Mouse (Mus musculus) heart, postnatal 14 days (tissue): ENCODE measurements at regions not wholly inside any gene's neighbourhood (a gene's known extent, or its start where the extent isn't known, plus 50 kb on each side); places are given as distances from the start of the nearest gene placed in this dataset.
A peak's percentile ranks its signal among the peaks of the same experiment; 100 is the strongest.

Experiments
- DNase-seq, 2 experiments: peaks; one replicate each; pipeline ENCODE4 v3.0.0; 2021 to 2022
- intact Hi-C: fragments of 180-260 bp; cut with DNase I; formaldehyde crosslinking; loops from one replicate; pipeline ENCODE4 v1.15.1; 2025

- intact Hi-C loops: no loop called here
- DNase-seq: no peak
Measured at GRCm38 (mm10) chr1:184483371-184483770, 249.0 kb downstream of the Hlx start.

- no peak for DNase-seq
- intact Hi-C loops: no loop called here
Measured at GRCm38 (mm10) chr1:184482026-184482425, 250.4 kb downstream of the Hlx start.

DNA sequence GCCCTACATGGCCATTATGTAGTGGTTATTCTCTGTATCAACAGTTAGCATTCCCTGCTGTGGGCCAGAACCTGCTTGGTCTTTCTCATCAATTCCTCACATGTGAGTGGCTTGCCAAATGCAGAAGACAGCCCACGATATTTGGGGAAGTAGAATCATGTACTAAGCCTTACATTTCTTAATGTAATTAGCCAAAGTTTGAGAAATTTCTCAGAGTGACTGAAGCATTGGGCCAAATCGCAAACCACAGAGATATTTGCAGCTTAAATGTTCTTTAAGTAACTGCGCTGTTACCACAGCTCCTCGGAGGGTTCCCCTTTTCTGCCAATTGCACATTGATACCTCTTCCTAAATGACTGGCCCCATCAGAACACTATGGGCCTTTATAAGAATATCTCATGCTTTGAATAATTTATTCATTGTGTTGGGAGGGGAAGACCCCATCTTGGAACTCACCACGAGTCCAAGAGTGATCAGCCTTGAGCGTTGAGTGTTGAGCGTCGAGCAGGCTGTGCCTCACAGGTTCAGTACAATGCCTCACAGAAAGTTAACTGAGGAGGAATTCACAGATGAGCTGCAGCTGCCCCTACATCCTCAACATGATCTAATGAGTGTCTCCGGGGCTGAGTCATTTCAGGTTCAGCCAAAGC, 251.7 kb downstream of the Hlx start:
- intact Hi-C loops: no loop called here
- DNase-seq: no peak

- intact Hi-C loops: no loop called here
- DNase-seq: no peak
Measured at GRCm38 (mm10) chr1:184478006-184478405, 254.4 kb downstream of the Hlx start.

DNA sequence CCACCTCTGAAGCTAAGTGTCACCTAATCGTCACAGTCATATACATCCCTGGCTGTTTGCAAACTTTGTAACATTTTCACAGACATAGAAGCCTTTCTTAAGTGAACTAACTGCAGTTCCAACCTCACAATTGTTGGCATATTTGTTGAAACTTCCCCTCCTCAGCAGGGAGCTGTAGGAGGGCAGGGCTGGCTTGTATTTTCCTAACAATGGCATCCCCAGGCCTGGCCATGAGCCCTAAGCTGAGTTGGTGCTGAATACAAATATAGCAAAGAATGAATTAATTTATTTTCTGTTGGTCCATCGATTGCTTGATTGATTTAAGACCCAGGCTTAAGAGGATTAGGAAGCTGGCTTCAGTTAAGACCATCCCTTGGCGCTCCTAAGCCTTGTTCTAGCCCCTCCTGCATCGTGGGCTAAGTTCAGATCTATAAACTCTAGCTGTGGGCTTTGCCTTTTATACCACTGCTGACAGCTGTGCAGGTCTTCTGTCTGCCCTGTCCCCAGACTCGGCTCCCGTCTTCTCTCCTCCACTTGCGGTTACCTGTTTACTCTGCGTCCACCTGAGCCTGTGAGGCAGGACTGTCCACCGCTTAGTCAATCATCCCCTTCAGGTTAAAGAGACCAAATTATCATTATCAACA, 269.8 kb downstream of the Hlx start:
- intact Hi-C loops: no loop called here
- no peak for DNase-seq

DNA sequence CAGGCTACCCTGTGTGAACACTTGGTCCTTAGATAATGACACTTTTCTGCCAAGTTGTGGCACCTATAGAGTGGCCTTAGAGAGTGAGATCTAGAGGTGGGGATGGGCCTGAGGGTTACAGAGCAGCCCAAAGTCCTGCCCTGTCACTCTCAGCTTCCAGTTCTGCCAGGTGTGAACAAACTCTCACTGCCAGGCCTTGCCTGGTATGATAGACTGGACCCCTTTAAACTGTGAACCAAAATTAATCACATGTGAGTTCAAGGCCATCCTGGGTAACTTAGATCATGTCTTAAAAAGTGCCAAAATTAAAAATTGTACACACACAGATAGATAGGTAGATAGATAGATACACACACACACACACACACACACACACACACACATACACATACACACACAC, 271.0 kb downstream of the Hlx start:
- intact Hi-C loops: no loop called here
- DNase-seq: no peak

- intact Hi-C loops: no loop called here
- DNase-seq: no peak
Measured at GRCm38 (mm10) chr1:184456727-184457126, 275.7 kb downstream of the Hlx start.

DNA sequence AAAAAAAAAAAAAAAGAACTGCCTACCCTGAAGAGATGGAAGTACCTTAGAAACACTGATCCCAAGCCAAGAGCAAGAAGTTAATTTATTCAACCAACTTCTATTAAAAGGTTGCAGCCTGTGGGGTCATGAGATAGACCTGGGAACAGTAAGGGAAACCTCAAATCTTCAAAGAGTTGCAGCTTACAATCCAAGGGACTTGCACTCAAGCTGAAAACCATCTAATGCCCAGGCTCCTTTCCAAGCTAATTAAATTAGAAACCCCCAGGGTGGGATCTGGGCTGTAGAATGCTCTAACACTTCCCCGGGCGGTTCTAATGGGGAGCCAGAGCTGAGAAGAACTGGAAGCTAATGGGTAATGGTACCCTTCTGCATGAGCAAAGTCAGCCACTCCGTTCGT, 278.0 kb downstream of the Hlx start:
- intact Hi-C loops: no loop called here
- no peak for DNase-seq

GRCm38 (mm10) chr1:184453673-184454072, 278.7 kb downstream of the Hlx start:
- intact Hi-C loops: no loop called here
- no peak for DNase-seq

DNA sequence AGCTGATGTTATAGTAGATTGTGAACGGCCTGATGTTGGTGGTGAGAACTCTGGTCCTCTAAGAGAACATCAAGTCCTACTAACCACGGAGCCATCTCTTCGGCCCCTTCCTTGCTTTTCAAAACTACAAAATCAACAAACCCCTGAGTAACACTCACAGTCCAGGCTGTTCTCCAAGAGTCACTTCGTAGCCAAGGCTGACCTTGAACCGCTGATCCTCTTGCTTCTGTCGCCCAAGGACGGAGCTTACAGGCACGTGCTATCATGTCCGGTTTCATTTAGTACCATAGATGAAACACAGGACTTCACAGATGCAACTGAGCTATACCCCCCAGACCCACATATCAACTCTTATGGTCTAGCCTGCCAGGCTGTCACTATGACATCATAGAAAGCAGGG, 279.4 kb downstream of the Hlx start:
- intact Hi-C loops: no loop called here
- no peak for DNase-seq

DNA sequence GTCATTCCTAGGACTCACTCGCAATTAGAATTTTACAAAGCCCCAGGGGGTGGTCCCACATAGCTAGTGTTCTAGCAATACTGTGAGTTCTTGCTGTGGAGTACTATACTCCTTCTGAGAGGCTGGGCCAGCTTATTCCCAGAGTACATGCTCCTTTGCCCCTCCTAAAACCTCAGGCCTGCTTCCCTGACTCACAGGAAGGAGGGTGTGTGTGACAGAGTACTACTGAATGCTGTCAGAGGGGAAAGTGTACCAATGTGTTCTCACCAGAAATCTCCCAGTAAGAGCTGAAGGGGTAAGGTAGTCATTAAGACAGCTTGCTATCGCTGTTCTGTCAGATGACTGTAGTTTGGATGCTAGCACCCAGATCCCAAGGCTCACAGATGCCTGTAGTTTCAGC, 280.7 kb downstream of the Hlx start:
- no peak for DNase-seq
- intact Hi-C loops: no loop called here

- intact Hi-C loops: loop anchor here (2.0 to 5.0 kb wide), 3 partner anchors 182 to 323 kb away; no protein-coding TSS in a partner anchor
- peak; percentile 69 to 77 for DNase-seq
Measured at GRCm38 (mm10) chr1:184449007-184449406, 283.4 kb downstream of the Hlx start.

GRCm38 (mm10) chr1:184447911-184448310, 284.5 kb downstream of the Hlx start:
- DNase-seq: peak; percentile 86 to 91
- intact Hi-C loops: loop anchor here (2.0 to 5.0 kb wide), 3 partner anchors 181 to 324 kb away; no protein-coding TSS in a partner anchor

GRCm38 (mm10) chr1:184447161-184447667, 285.2 kb downstream of the Hlx start:
- DNase-seq: peak in 1 of 2 experiments; percentile 62
- intact Hi-C loops: loop anchor here (5.0 kb wide), 2 partner anchors 180 to 325 kb away; no protein-coding TSS in a partner anchor

DNA sequence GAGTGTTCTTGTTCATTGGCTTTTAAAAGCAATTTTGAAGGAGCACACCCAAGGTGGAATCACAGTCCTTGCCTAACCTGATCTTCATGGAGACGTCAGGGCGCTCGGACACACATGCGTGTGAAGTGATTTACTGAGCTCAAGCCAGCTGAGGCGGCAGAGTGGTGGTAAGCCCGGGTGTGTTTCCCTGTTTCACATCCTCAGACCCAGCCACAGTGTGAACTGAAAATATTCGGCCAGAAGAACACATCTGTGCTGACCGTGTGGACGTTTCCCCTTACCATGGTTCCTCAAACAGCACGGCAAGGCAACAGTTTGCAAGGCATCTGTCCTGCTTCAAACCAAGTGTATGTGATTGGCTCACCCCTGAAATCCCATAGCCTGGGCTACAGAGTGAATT, 288.2 kb downstream of the Hlx start:
- DNase-seq: no peak
- intact Hi-C loops: loop anchor here (5.0 kb wide), 1 partner anchor 157 kb away; no protein-coding TSS in a partner anchor

GRCm38 (mm10) chr1:184442701-184443100, 289.7 kb downstream of the Hlx start:
- intact Hi-C loops: loop anchor here (5.0 kb wide), 1 partner anchor 155 kb away; no protein-coding TSS in a partner anchor
- no peak for DNase-seq

- intact Hi-C loops: loop anchor here (5.0 kb wide), 1 partner anchor 154 kb away; no protein-coding TSS in a partner anchor
- DNase-seq: no peak
Measured at GRCm38 (mm10) chr1:184441005-184441557, 291.3 kb downstream of the Hlx start.

DNA sequence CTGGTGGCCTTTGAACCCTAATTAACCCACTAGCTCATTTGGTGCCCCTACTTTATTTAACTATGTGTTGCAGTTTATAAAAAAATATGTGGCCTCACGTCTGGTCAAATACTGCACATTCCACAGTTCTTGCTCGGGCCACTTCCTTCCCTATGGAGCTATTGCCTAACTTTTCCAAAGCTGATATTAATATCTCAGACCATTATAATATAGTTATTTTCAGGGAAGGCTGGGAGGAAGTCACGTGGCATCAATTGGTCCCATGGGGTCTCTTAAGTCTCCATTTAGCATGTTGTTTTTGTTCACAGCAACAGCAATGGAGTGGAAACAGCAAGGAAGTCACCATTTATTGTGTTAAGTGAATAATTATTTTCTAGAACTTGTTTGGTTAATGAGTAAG, 292.9 kb downstream of the Hlx start:
- intact Hi-C loops: no loop called here
- no peak for DNase-seq

GRCm38 (mm10) chr1:184436387-184436786, 296.0 kb downstream of the Hlx start:
- DNase-seq: no peak
- intact Hi-C loops: no loop called here

DNA sequence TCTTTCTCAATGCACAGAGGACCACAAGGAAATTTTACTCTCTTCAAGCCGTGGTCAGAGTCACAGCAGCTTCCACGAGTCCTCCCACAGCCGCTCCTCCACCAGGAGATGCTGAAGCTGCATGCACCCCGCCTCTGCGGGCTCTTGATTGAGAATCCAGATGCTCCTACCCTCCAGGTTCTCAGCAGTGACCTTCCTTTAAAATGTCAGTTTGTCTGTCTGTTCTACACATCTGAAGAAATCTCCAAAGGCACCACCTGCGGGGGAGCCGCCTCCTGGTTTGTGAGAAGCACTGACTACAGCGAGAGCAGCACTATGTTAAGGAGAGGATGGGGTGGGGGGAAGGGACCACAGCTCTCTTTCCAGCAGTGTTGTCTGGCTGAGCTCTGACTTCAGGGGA, 303.8 kb downstream of the Hlx start:
- DNase-seq: peak in 1 of 2 experiments; percentile 16
- intact Hi-C loops: no loop called here

GRCm38 (mm10) chr1:184428035-184428434, 304.4 kb downstream of the Hlx start:
- intact Hi-C loops: no loop called here
- DNase-seq: no peak
